Mouse (Mus musculus) MEL (cell line): ENCODE data around the gene Adcy10. TPM values are rescaled to one million over a fixed set of nuclear protein-coding genes. Genes with fewer than 3 reads are reported as not detected.

Experiments
- DNase-seq: peaks from one replicate; pipeline ENCODE4 v3.0.0; 2011; ENCODE audit warnings: low read depth, low spot score
- H3K27ac ChIP-seq: 2 replicates; pipeline ENCODE4 v1.5.1; 2012; ENCODE audit warnings: low read depth, mild to moderate bottlenecking, control low read depth, low read length, moderate library complexity; ENCODE audit not compliant: control insufficient read depth
- H3K27me3 ChIP-seq, 2 experiments: fragments of 150-350 bp in 1 of 2; sonication (generic) in 1 of 2; 2 replicates each; pipeline ENCODE4 v1.6.1; 2012; ENCODE audit warnings: low read length in 2 of 2, mild to moderate bottlenecking in 2 of 2, improper control_type of control experiment in 1 of 2, moderate library complexity in 1 of 2; ENCODE audit not compliant: insufficient read depth in 2 of 2, control insufficient read depth in 1 of 2
- H3K36me3 ChIP-seq, 2 experiments: 2 replicates each; pipeline ENCODE4 v1.6.1; 2012 to 2014; ENCODE audit warnings: low read length in 2 of 2, improper control_type of control experiment in 1 of 2, inconsistent platforms in 1 of 2, mild to moderate bottlenecking in 1 of 2; ENCODE audit not compliant: insufficient read depth in 2 of 2, control insufficient read depth in 1 of 2
- H3K4me1 ChIP-seq, 2 experiments: fragments of 150-350 bp in 1 of 2; sonication (generic) in 1 of 2; 2 replicates each; pipeline ENCODE4 v1.6.1; 2012; ENCODE audit warnings: low read length in 2 of 2, improper control_type of control experiment in 1 of 2, mild to moderate bottlenecking in 1 of 2; ENCODE audit not compliant: insufficient read depth in 2 of 2, control insufficient read depth in 1 of 2
- H3K4me3 ChIP-seq, 2 experiments: fragments of 150-350 bp in 1 of 2; sonication (generic) in 1 of 2; 2 replicates each; pipeline ENCODE4 v1.5.1; 2012; ENCODE audit warnings: low read depth in 2 of 2, low read length in 2 of 2, mild to moderate bottlenecking in 2 of 2, moderate library complexity in 2 of 2, control low read depth in 1 of 2, improper control_type of control experiment in 1 of 2; ENCODE audit not compliant: control insufficient read depth in 1 of 2, insufficient read depth in 1 of 2
- H3K79me2 ChIP-seq: 2 replicates; pipeline ENCODE4 v1.6.1; 2012; ENCODE audit warnings: mild to moderate bottlenecking, low read length, moderate library complexity; ENCODE audit not compliant: control insufficient read depth, poor library complexity, insufficient read depth
- H3K9ac ChIP-seq: 2 replicates; pipeline ENCODE4 v1.6.1; 2012; ENCODE audit warnings: low read depth, mild to moderate bottlenecking, control low read depth, low read length, moderate library complexity; ENCODE audit not compliant: control insufficient read depth, poor library complexity, severe bottlenecking
- H3K9me3 ChIP-seq: fragments of 150-350 bp; sonication (generic); replicated peaks from 2 replicates; pipeline ENCODE4 v1.6.1; 2012; ENCODE audit warnings: mild to moderate bottlenecking, low read length, improper control_type of control experiment, moderate library complexity; ENCODE audit not compliant: insufficient read depth
- CHD2 ChIP-seq: IDR thresholded peaks from 2 replicates; pipeline ENCODE4 v1.6.1; 2011; ENCODE audit warnings: low read length, improper control_type of control experiment
- E2F4 ChIP-seq: IDR thresholded peaks from 2 replicates; pipeline ENCODE4 v1.6.1; 2011; ENCODE audit warnings: low read depth, low read length, improper control_type of control experiment, borderline replicate concordance
- ELF1 ChIP-seq: IDR thresholded peaks from 2 replicates; pipeline ENCODE4 v1.6.1; 2014; ENCODE audit warnings: low read depth, mild to moderate bottlenecking, inconsistent platforms, low read length, improper control_type of control experiment, moderate library complexity
- JUND ChIP-seq: IDR thresholded peaks from 2 replicates; pipeline ENCODE4 v1.6.1; 2011; ENCODE audit warnings: low read depth, mild to moderate bottlenecking, improper control_type of control experiment, low read length
- KAT2A ChIP-seq: conservative IDR thresholded peaks from 2 replicates; pipeline ENCODE4 v1.6.1; 2012; ENCODE audit warnings: low read depth, low read length, improper control_type of control experiment, inconsistent platforms
- MAFK ChIP-seq: IDR thresholded peaks from 2 replicates; pipeline ENCODE4 v1.6.1; 2011; ENCODE audit warnings: low read depth, mild to moderate bottlenecking, low read length, improper control_type of control experiment, borderline replicate concordance
- MAX ChIP-seq: IDR thresholded peaks from 2 replicates; pipeline ENCODE4 v1.6.1; 2011; ENCODE audit warnings: low read length, improper control_type of control experiment
- MAZ ChIP-seq: IDR thresholded peaks from 2 replicates; pipeline ENCODE4 v1.6.1; 2012; ENCODE audit warnings: low read depth, mild to moderate bottlenecking, inconsistent platforms, low read length, improper control_type of control experiment
- MEF2A ChIP-seq: IDR thresholded peaks from 2 replicates; pipeline ENCODE4 v1.6.1; 2014; ENCODE audit warnings: low read depth, mild to moderate bottlenecking, inconsistent platforms, low read length, improper control_type of control experiment; ENCODE audit not compliant: poor library complexity, insufficient replicate concordance, severe bottlenecking; ENCODE audit errors: extremely low read depth
- MXI1 ChIP-seq: IDR thresholded peaks from 2 replicates; pipeline ENCODE4 v1.6.1; 2011; ENCODE audit warnings: mild to moderate bottlenecking, low read depth, low read length, improper control_type of control experiment
- MYB ChIP-seq: IDR thresholded peaks from 2 replicates; pipeline ENCODE4 v1.6.1; 2011; ENCODE audit warnings: mild to moderate bottlenecking, low read depth, low read length, improper control_type of control experiment
- MYC ChIP-seq: IDR thresholded peaks from 2 replicates; pipeline ENCODE4 v1.6.1; 2011; ENCODE audit warnings: low read depth, mild to moderate bottlenecking, low read length, improper control_type of control experiment, moderate library complexity
- NELFE ChIP-seq: IDR thresholded peaks from 2 replicates; pipeline ENCODE4 v1.6.1; 2011; ENCODE audit warnings: low read depth, low read length, improper control_type of control experiment
- NRF1 ChIP-seq: IDR thresholded peaks from 2 replicates; pipeline ENCODE4 v1.6.1; 2014; ENCODE audit warnings: low read depth, mild to moderate bottlenecking, inconsistent platforms, low read length, improper control_type of control experiment, moderate library complexity; ENCODE audit not compliant: poor library complexity, insufficient read depth, severe bottlenecking
- POLR2A ChIP-seq, 2 experiments: IDR thresholded peaks; 2 replicates each; pipeline ENCODE4 v1.6.1; 2011 to 2012; ENCODE audit warnings: low read length in 2 of 2, mild to moderate bottlenecking in 2 of 2, control low read depth in 1 of 2, improper control_type of control experiment in 1 of 2, low read depth in 1 of 2, moderate library complexity in 1 of 2; ENCODE audit not compliant: control insufficient read depth in 1 of 2, insufficient read depth in 1 of 2, poor library complexity in 1 of 2
- POLR2AphosphoS2 ChIP-seq: IDR thresholded peaks from 2 replicates; pipeline ENCODE4 v1.6.1; 2011; ENCODE audit warnings: low read length, improper control_type of control experiment
- RAD21 ChIP-seq: IDR thresholded peaks from 2 replicates; pipeline ENCODE4 v1.6.1; 2011; ENCODE audit warnings: mild to moderate bottlenecking, low read depth, low read length, improper control_type of control experiment
- RCOR1 ChIP-seq: IDR thresholded peaks from 2 replicates; pipeline ENCODE4 v1.6.1; 2012; ENCODE audit warnings: low read depth, mild to moderate bottlenecking, inconsistent platforms, low read length, improper control_type of control experiment
- TBP ChIP-seq: IDR thresholded peaks from 2 replicates; pipeline ENCODE4 v1.8.0; 2011; ENCODE audit warnings: low read depth, low read length, improper control_type of control experiment
- UBTF ChIP-seq: IDR thresholded peaks from 2 replicates; pipeline ENCODE4 v1.6.1; 2012; ENCODE audit warnings: low read depth, mild to moderate bottlenecking, inconsistent platforms, low read length, improper control_type of control experiment, moderate library complexity, borderline replicate concordance; ENCODE audit not compliant: insufficient read depth
- USF1 ChIP-seq: IDR thresholded peaks from 2 replicates; pipeline ENCODE4 v1.6.1; 2014; ENCODE audit warnings: low read depth, mild to moderate bottlenecking, inconsistent platforms, low read length, improper control_type of control experiment, moderate library complexity
- USF2 ChIP-seq, 2 experiments: IDR thresholded peaks; 2 replicates each; pipeline ENCODE4 v1.6.1; 2011 to 2012; ENCODE audit warnings: improper control_type of control experiment in 2 of 2, low read length in 2 of 2, borderline replicate concordance in 1 of 2, inconsistent platforms in 1 of 2, low read depth in 1 of 2, mild to moderate bottlenecking in 1 of 2; ENCODE audit not compliant: insufficient read depth in 1 of 2
- ZC3H11A ChIP-seq: IDR thresholded peaks from 2 replicates; pipeline ENCODE4 v1.6.1; 2012; ENCODE audit warnings: low read depth, mild to moderate bottlenecking, inconsistent platforms, low read length, improper control_type of control experiment
- ZKSCAN1 ChIP-seq: IDR thresholded peaks from 2 replicates; pipeline ENCODE4 v1.6.1; 2012; ENCODE audit warnings: low read depth, mild to moderate bottlenecking, inconsistent platforms, low read length, improper control_type of control experiment, moderate library complexity
- ZMIZ1 ChIP-seq: IDR thresholded peaks from 2 replicates; pipeline ENCODE4 v1.6.1; 2012; ENCODE audit warnings: low read depth, mild to moderate bottlenecking, inconsistent platforms, low read length, improper control_type of control experiment, moderate library complexity
- ZNF384 ChIP-seq: IDR thresholded peaks from 2 replicates; pipeline ENCODE4 v1.6.1; 2012; ENCODE audit warnings: low read depth, mild to moderate bottlenecking, inconsistent platforms, low read length, improper control_type of control experiment
- polyA plus RNA-seq, 2 experiments: library from polyadenylated mRNA; stranded (reverse) in 1 of 2; unstranded in 1 of 2; fragments of >175 nt in 1 of 2; fragments of >200 nt in 1 of 2; gene quantifications; 2 replicates each; pipeline versions ENCODE4 v1.2.1 to v1.2.4; 2012; ENCODE audit warnings: low replicate concordance in 2 of 2, low read depth in 1 of 2; ENCODE audit not compliant: insufficient read length in 2 of 2, insufficient read depth in 1 of 2, missing spikeins in 1 of 2
- total RNA-seq: library from RNA; depleted of rRNA; stranded (reverse); fragments of 300-350 nt; gene quantifications from 2 replicates; pipeline ENCODE4 v1.2.3, GENCODE M21; 2012

Adcy10 gene
- total and polyA plus RNA-seq, 3 experiments = not detected

DNA sequence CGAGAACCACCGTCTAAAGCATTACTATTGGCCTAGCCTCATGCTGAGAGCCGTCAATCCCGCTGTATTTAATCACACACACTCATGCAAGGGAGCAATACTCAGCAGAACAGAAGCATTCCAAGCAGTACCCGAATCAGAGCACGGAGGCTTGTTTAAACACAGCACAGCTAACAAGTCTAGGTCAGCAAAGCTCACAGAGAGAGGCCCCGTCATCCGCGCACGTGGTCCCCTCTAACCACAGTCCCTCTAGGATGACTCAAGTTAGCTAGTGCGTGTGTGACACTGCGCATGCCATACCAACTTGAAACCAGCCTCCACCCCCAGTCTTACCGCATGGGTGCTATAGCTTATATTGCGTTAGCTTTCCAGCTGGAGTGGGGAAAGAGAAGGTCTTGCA is 118.2 kb downstream of the Adcy10 start:
- H3K27ac ChIP-seq = no peak overlapping the region
- no peaks in the 10 kb centered on the region for H3K36me3 ChIP-seq
- no peak overlapping the region for H3K4me3 ChIP-seq
- no peaks in the 10 kb centered on the region for H3K4me1 ChIP-seq
- TF ChIP-seq CHD2 (no peak), RAD21 (no peak), KAT2A (no peak), MAZ (no peak), ZKSCAN1 (no peak), USF2 (IDR thresholded peaks at IDR 0.05; ENCODE audit: borderline replicate concordance in 1 of 2, insufficient read depth in 1 of 2, low read depth in 1 of 2, low read length in 2 of 2) (no peak), E2F4 (no peak), TBP (no peak), UBTF (no peak), MEF2A (no peak), RCOR1 (no peak), MYC (no peak), ELF1 (no peak), MYB (no peak)
- DNase-seq = no peak
- no peak overlapping the region for H3K9ac ChIP-seq
- H3K27me3 ChIP-seq = no peaks in the 10 kb centered on the region
- H3K79me2 ChIP-seq = no peaks in the 10 kb centered on the region
- H3K9me3 ChIP-seq = no peaks in the 10 kb centered on the region

DNA sequence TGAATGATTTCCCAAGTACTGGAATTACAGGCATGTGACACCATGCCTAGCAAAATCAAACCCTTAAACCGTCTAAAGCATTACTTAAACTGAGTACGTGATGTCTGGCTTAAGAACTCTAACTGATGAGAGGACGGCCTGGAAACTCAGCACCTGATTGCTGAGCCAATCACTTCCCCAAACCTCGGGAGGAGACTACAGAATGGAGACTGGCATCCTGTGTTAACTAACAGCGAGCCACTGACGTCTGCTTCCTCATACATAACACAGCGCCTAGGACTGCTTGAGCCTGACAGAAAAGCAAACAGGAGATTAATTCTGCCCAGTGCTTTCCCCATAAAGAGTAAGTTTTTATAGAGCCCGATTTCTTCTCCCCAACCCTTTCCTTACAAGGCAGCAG is 119.2 kb downstream of the Adcy10 start:
- no peak for TF ChIP-seq KAT2A
- no peak for TF ChIP-seq POLR2A (IDR thresholded peaks at IDR 0.05; ENCODE audit: control insufficient read depth in 1 of 2, insufficient read depth in 1 of 2, low read depth in 1 of 2, low read length in 2 of 2, poor library complexity in 1 of 2)
- no peak for TF ChIP-seq JUND
- no peak for TF ChIP-seq POLR2AphosphoS2
- Histone ChIP-seq H3K27ac (no peak overlapping the region), H3K9ac (no peak overlapping the region), H3K27me3 (no peaks in the 10 kb centered on the region), H3K4me1 (no peaks in the 10 kb centered on the region), H3K79me2 (no peaks in the 10 kb centered on the region), H3K4me3 (no peak overlapping the region), H3K9me3 (no peaks in the 10 kb centered on the region), H3K36me3 (no peaks in the 10 kb centered on the region)
- no peak for DNase-seq

DNA sequence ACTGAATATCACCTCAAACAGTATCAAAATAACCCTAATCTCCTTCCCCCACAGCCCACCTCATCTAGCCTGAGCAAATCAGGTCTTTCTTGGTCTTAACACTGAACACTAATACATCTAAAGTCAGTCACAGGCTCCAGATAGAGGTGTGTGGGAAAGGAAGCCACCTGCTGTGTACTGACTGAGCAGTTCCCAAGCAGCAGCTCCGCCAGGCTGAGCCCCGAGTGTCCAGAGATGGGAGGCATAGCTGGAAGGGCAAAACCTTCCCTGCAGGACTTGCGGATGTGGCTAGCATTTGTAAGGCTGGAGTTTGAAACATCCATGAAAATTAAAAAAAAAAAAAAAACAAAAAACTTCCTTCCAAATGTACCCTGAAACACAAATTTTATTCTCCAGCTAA is 120.1 kb downstream of the Adcy10 start:
- no peaks in the 10 kb centered on the region for H3K27me3 ChIP-seq
- no peak overlapping the region for H3K27ac ChIP-seq
- H3K4me3 ChIP-seq = no peak overlapping the region
- H3K79me2 ChIP-seq = no peaks in the 10 kb centered on the region
- H3K9ac ChIP-seq = no peak overlapping the region
- H3K9me3 ChIP-seq = no peaks in the 10 kb centered on the region
- H3K36me3 ChIP-seq = no peaks in the 10 kb centered on the region
- DNase-seq = no peak
- H3K4me1 ChIP-seq = no peaks in the 10 kb centered on the region
- TF ChIP-seq ZNF384 = no peak
- TF ChIP-seq RCOR1 = no peak
- TF ChIP-seq ELF1 = no peak
- TF ChIP-seq MYB = no peak
- TF ChIP-seq MAFK = no peak
- no peak for TF ChIP-seq MAX
- no peak for TF ChIP-seq E2F4
- TF ChIP-seq POLR2A (IDR thresholded peaks at IDR 0.05; ENCODE audit: control insufficient read depth in 1 of 2, insufficient read depth in 1 of 2, low read depth in 1 of 2, low read length in 2 of 2, poor library complexity in 1 of 2) = no peak
- TF ChIP-seq KAT2A = no peak
- TF ChIP-seq NRF1 = no peak
- TF ChIP-seq MXI1 = no peak
- no peak for TF ChIP-seq MAZ
- TF ChIP-seq ZMIZ1 = no peak
- no peak for TF ChIP-seq NELFE
- TF ChIP-seq USF1 = no peak
- no peak for TF ChIP-seq MYC
- no peak for TF ChIP-seq TBP
- no peak for TF ChIP-seq ZC3H11A
